In genomic region chr6:115123262-115124201, GRCm38 (mm10) we compare ENCODE assay signal across 9 mouse cellular contexts. TPM values are rescaled to one million over a fixed set of nuclear protein-coding genes. Genes with fewer than 3 reads are reported as not detected.
DNase-seq lines count a peak whose midpoint lies in the region; ATAC-seq and TF ChIP-seq lines count a peak whose summit lies in the region.
"Had no signal": no experiment of that assay in that cellular context is flagged by ENCODE, and none has a peak within 500 bp of the region (broad histone marks: within the 10 kb centered on the region; RNA-seq: fewer than 3 reads in every experiment).

No protein-coding gene starts in this region.

- peaks cover 22% of the 10 kb centered on the region for H3K27me3 ChIP-seq in Patski
- H3K27me3 ChIP-seq in heart, embryonic 10.5 days (ENCODE audit: insufficient read depth, poor library complexity, severe bottlenecking): peaks cover 9% of the 10 kb centered on the region; the same call in 1 of the 2 replicates
- H3K27me3 ChIP-seq: stomach, embryonic 15.5 days had no signal

- ATAC-seq in Patski: peak; percentile 47

- POLR2A ChIA-PET in Patski (lab: Charles Lee): no interaction called here

- CTCF ChIA-PET in Patski (lab: Charles Lee): interaction anchor here (0.9 kb wide), 1 partner anchor 23 kb away, joined by 4 read pairs; no protein-coding TSS in a partner anchor

- peaks cover 7% of the 10 kb centered on the region for H3K4me1 ChIP-seq in heart, embryonic 10.5 days
- H3K4me1 ChIP-seq: stomach, embryonic 15.5 days had no signal

- H3K27ac ChIP-seq in heart, embryonic 10.5 days: no peak overlapping the region
- H3K27ac ChIP-seq: stomach, embryonic 15.5 days had no signal

- no peaks in the 10 kb centered on the region for H3K36me3 ChIP-seq in heart, embryonic 10.5 days
- H3K36me3 ChIP-seq: stomach, embryonic 15.5 days had no signal

- in situ Hi-C loops in Patski (cut with MboI; ENCODE audit: low pct_unique_long_range_greater_than_20kb): no loop called here

- H3K9me3 ChIP-seq in heart, embryonic 10.5 days: no peaks in the 10 kb centered on the region
- H3K9me3 ChIP-seq: stomach, embryonic 15.5 days had no signal

- TF ChIP-seq CTCF in Patski (IDR thresholded peaks at IDR 0.05): no peak

- DNase-seq in A20 (ENCODE audit: low read depth, low spot score) (peak; percentile 86), Patski (ENCODE audit: low read depth, low spot score) (no peak)
- peak; percentile 76 for DNase-seq in embryo, embryonic 10.5 days (ENCODE audit: low spot score)
- peak; percentile 88 for DNase-seq in heart, embryonic 10.5 days (ENCODE audit: low spot score)
- peak; percentile 35 to 40 for DNase-seq in layer of hippocampus, postnatal 25 days (ENCODE audit: extremely low spot score in 1 of 2, low spot score in 1 of 2)
- peak; percentile 34 for DNase-seq in lung, postnatal 36 days
- peak; percentile 77 for DNase-seq in right cerebral cortex, postnatal 25 days
- no peak for DNase-seq in urinary bladder, postnatal 10 days (ENCODE audit: low spot score)

- WGBS in heart, embryonic 10.5 days: 23% methylated on average over 10 of the region's 10 CpGs

- peak overlapping the region; percentile 13; the same call in 1 of the 2 replicates for H3K4me3 ChIP-seq in heart, embryonic 10.5 days
- H3K4me3 ChIP-seq: stomach, embryonic 15.5 days had no signal

RNA-seq across cellular contexts. Expression of gene Syn2, which starts 11.2 kb away (rescaled TPM):
- 0.23 TPM for polyA plus RNA-seq in Patski (2021)
- polyA plus RNA-seq in heart, embryonic 10.5 days (2016; fragmentation: Nextera tagmentation; extraction: Ambion mirVana): 0.49 and 0.74 TPM in 2 replicates
- total RNA-seq in layer of hippocampus, postnatal 25 days (2021): 100 to 1,000 TPM; 590 to 635 TPM

Comparison
In these comparisons a context has a peak if more than half of its experiments do, and no peak if none do; other contexts are left out.
1. DNase-seq: peak in A20 (single experiment), embryo, embryonic 10.5 days (single experiment), heart, embryonic 10.5 days (single experiment), layer of hippocampus, postnatal 25 days (2 of 2), lung, postnatal 36 days (single experiment) and right cerebral cortex, postnatal 25 days (single experiment); none in Patski (single experiment) and urinary bladder, postnatal 10 days (single experiment).